Mouse (Mus musculus) layer of hippocampus, postnatal 10 days (tissue): ENCODE data around the gene Fam50a. TPM values are rescaled to one million over a fixed set of nuclear protein-coding genes. Genes with fewer than 3 reads are reported as not detected.
"Not testable (repeated sequence)": the region's sequence is repeated elsewhere in the genome, so short reads cannot be mapped to it uniquely, and the experiment has no call there.

Experiments used
- DNase-seq, 2 experiments: peaks; one replicate each; pipeline ENCODE4 v3.0.0; 2021; ENCODE audit warnings: low spot score in 2 of 2
- microRNA-seq, 2 experiments: library from miRNA; unstranded; fragments of <30 nt; microRNA quantifications; one replicate each; pipeline ENCODE4 v1.2.0; 2021
- total RNA-seq, 2 experiments: library from RNA; stranded (reverse); gene quantifications; 2 replicates each; pipeline ENCODE4 v1.2.3; 2021

Fam50a gene
- total RNA-seq, 2 experiments from 2014 or later: 42.3 to 47.6 TPM

- no peak for DNase-seq
These were observed 16.4 kb downstream of the Fam50a start for GRCm38 (mm10) chrX:74329215-74329671.

- DNase-seq: no peak
These were observed 17.5 kb downstream of the Fam50a start for GRCm38 (mm10) chrX:74330166-74330930.

GRCm38 (mm10) chrX:74352645-74353466 lies 40.0 kb downstream of the Fam50a start:
- no peak for DNase-seq

GRCm38 (mm10) chrX:74353467-74353770 lies 40.6 kb downstream of the Fam50a start, which contains the start of gene Lage3:
Gene Lage3, minus strand, starts transcription at chrX:74353618.
- peak; percentile 72 to 82 for DNase-seq

DNA sequence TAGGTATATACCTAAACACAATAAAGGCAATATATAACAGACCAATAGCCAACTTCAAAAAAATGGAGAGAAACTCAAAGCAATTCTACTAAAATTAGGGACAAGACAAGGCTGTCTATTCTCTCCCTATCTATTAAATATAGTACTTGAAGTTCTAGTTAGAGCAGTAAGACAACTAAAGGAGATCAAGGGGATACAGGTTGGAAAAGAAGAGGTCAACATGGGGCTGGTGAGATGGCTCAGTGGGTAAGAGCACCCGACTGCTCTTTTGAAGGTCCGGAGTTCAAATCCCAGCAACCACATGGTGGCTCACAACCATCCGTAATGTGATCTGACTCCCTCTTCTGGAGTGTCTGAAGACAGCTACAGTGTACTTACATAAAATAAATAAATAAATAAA lies 44.2 kb downstream of the Fam50a start:
- not testable (repeated sequence) for DNase-seq

- no peak for DNase-seq
These were observed 46.3 kb downstream of the Fam50a start for GRCm38 (mm10) chrX:74359171-74359570.

DNA sequence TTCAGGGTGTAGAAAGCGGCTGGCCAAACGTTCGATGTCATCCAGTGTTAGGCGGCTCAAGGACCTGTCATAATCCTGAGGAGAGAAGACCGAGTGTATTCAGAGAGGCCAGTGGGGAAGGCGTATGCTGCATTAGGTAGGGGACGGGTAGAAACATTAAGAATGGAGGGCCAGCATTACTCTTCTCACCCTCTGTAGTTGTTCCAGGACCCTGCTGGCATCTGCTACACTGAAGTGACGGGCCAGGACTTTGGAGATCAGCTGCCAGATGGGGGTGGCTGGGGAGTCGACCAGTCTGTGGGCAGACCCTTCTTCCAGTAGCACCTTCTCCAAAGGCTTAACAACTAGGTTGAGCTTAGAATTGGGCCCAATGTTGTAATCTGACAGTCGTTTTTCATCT lies 54.7 kb downstream of the Fam50a start:
- DNase-seq: no peak

DNA sequence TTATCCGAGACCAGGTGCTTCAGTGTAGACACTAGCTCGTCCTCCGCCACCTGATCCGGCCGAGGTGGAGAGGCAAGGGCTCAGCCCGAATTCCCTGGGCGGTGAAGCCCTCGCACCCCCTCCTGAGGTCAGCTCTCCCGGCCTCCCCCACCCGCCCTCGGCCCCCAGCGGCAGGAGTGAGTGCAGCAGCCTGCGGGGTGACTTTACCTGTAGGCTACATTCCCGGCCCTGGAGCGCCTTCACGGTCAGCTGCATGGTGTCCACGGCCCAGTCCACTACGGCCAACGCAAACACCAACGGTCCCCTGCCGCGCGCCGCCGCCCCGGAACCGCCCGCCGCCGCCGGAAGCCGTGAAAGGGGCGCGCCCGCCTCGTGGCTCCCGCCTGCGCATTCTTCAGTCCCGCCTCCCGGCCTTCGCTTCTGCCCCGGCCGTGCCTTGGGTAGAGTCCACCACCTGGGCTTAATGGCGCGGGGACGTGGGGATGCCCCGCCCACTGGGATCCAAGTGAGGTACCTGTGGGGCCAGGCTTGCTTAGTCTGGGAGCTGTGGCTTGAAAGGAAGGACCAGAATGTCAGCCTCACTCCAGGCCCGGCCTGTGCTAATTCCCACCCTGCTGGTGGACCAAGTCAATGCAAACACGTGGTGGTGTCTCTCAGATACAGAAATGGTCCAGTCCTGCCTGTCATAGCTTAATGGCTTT lies 55.5 kb downstream of the Fam50a start:
- peak; percentile 60 to 71 for DNase-seq

Small RNA genes within 50 kb of the gene (microRNA-seq; reads per million reads assigned to microRNA genes)
- 0.20 to 0.67 reads per million in 2 experiments for gene Mir7091
- 0 reads per million in 2 experiments for gene Mir7092

Other genes with a start within 250 kb of the Fam50a start
- not detected for gene Opn1mw, start 185.6 kb upstream of the Fam50a start, total RNA-seq
- gene Mecp2, start 177.7 kb upstream of the Fam50a start, total RNA-seq: 10 to 100 TPM; 74.3 to 75.1 TPM
- not detected for gene Tex28, start 145.2 kb upstream of the Fam50a start, total RNA-seq
- not detected for gene Tktl1, start 135.8 kb upstream of the Fam50a start, total RNA-seq
- 100 to 1,000 TPM; 210 to 252 TPM for gene Flna, start 63.2 kb upstream of the Fam50a start, total RNA-seq
- 10 to 100 TPM; 36.0 to 44.7 TPM for gene Emd, start 58.3 kb upstream of the Fam50a start, total RNA-seq
- gene Rpl10, start 42.2 kb upstream of the Fam50a start, total RNA-seq: 100 to 1,000 TPM; 203 to 222 TPM
- gene Taz, start 31.1 kb upstream of the Fam50a start, total RNA-seq: 10 to 100 TPM; 54.6 to 54.7 TPM
- 1 to 10 TPM; 2.8 to 3.5 TPM for gene Dnase1l1, start 30.7 kb upstream of the Fam50a start, total RNA-seq
- 100 to 1,000 TPM; 276 to 278 TPM for gene Atp6ap1, start 15.9 kb upstream of the Fam50a start, total RNA-seq
- gene Gdi1, start 8.0 kb upstream of the Fam50a start, total RNA-seq: 100 to 1,000 TPM; 633 to 694 TPM
- gene Plxna3, start 16.0 kb downstream of the Fam50a start, total RNA-seq: 10 to 100 TPM; 79.2 to 80.1 TPM
- 10 to 100 TPM; 32.2 to 37.2 TPM for gene Lage3, start 40.6 kb downstream of the Fam50a start, total RNA-seq
- 10 to 100 TPM; 51.9 to 54.7 TPM for gene Ubl4a, start 60.2 kb downstream of the Fam50a start, total RNA-seq
- gene Slc10a3, start 60.3 kb downstream of the Fam50a start, total RNA-seq: 1 to 10 TPM; 2.3 to 2.5 TPM
- gene Fam3a, start 80.2 kb downstream of the Fam50a start, total RNA-seq: 10 to 100 TPM; 17.0 to 23.0 TPM
- gene Ikbkg, start 80.3 kb downstream of the Fam50a start, total RNA-seq: 10 to 100 TPM; 45.4 to 51.6 TPM
- gene G6pdx, start 116.2 kb downstream of the Fam50a start, total RNA-seq: 10 to 100 TPM; 35.3 to 36.3 TPM
- not detected for gene Gm6880, start 168.4 kb downstream of the Fam50a start, total RNA-seq